8 mouse cellular contexts compared by ENCODE assay signal in the genomic region with DNA sequence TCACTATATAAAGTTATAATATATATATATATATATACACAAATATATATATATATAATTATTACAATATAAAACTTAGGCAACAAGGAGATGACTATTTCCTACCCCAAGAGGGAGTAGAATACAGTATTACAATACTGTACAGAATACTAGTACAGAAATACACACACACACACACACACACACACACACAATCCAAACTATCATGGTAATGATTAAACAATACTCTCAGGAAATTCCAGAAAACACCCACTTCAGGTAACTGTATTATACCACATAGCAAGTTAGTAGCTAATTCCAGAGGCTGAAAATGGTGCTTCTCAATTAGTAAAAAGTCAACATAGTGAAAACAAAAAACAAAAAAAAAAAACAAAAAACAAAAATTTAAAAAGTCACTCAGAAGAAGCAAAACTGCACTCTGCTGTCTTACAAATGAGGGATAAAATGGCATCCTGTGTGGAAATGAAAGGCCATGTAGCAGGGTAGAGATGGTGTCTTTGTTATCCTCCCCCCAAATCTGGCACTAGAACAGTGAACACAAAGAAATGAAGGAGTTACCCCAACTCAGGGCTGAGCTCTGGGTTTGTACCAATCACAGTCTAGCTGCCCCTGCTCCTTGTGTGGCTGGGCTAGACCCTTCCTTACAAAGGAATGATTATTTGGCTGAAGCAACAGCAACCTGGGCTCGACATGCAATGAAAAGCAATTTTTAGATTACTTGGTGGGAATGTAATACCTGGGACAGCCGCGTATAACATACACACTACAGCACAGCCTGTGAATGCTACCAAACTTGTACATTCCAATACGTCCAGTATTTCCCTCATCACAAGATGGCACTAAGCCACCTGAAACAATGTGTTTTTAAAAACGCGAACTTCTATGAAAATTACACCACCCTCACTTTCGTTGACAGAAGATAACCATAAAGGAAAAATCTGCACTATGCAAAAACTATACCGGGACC. TPM values are rescaled to one million over a fixed set of nuclear protein-coding genes. Genes with fewer than 3 reads are reported as not detected.
DNase-seq lines count a peak whose midpoint lies in the region; ATAC-seq lines count a peak whose summit lies in the region.

No protein-coding gene starts in this region.

- H3K27ac ChIP-seq in forebrain, embryonic 13.5 days: no peak overlapping the region
- peak overlapping the region; percentile 47 for H3K27ac ChIP-seq in kidney, embryonic 16.5 days (ENCODE audit: low read length)
- no peak overlapping the region for H3K27ac ChIP-seq in midbrain, embryonic 13.5 days

- peak overlapping the region; percentile 79 for H3K9ac ChIP-seq in forebrain, embryonic 13.5 days
- peak overlapping the region; percentile 92 for H3K9ac ChIP-seq in kidney, embryonic 16.5 days (replicated peaks; ENCODE audit: low read length)
- H3K9ac ChIP-seq in midbrain, embryonic 13.5 days (replicated peaks): peak overlapping the region; percentile 76

- peaks cover 9% of the 10 kb centered on the region; the same call in 1 of the 2 replicates for H3K4me1 ChIP-seq in forebrain, embryonic 13.5 days
- peaks cover 20% of the 10 kb centered on the region for H3K4me1 ChIP-seq in kidney, embryonic 16.5 days (ENCODE audit: insufficient read depth, low read length)
- peaks cover 11% of the 10 kb centered on the region; the same call in 1 of the 2 replicates for H3K4me1 ChIP-seq in midbrain, embryonic 13.5 days (replicated peaks)

- H3K9me3 ChIP-seq in forebrain, embryonic 13.5 days (replicated peaks): no peaks in the 10 kb centered on the region
- no peaks in the 10 kb centered on the region for H3K9me3 ChIP-seq in kidney, embryonic 16.5 days (ENCODE audit: low read length)
- no peaks in the 10 kb centered on the region for H3K9me3 ChIP-seq in midbrain, embryonic 13.5 days

- DNase-seq in layer of hippocampus, postnatal 10 days (ENCODE audit: low spot score in 2 of 2): peak; percentile 6 to 12
- no peak for DNase-seq in layer of hippocampus, postnatal 36 days
- DNase-seq in MEL-GATA-1-ER (ENCODE audit: extremely low read depth, low read depth): peak; percentile 33
- DNase-seq in ovary, postnatal 14 days (ENCODE audit: low spot score): no peak
- no peak for DNase-seq in thymus, postnatal 25 days

- H3K4me2 ChIP-seq in forebrain, embryonic 13.5 days: peak overlapping the region; percentile 86
- H3K4me2 ChIP-seq in kidney, embryonic 16.5 days (replicated peaks; ENCODE audit: low read depth, low read length): peak overlapping the region; percentile 73
- peak overlapping the region; percentile 86 for H3K4me2 ChIP-seq in midbrain, embryonic 13.5 days (replicated peaks)

- no peaks in the 10 kb centered on the region for H3K27me3 ChIP-seq in forebrain, embryonic 13.5 days
- no peaks in the 10 kb centered on the region for H3K27me3 ChIP-seq in kidney, embryonic 16.5 days (ENCODE audit: insufficient read depth, low read length)
- H3K27me3 ChIP-seq in midbrain, embryonic 13.5 days: no peaks in the 10 kb centered on the region

- H3K36me3 ChIP-seq in forebrain, embryonic 13.5 days (ENCODE audit: poor library complexity, severe bottlenecking): no peaks in the 10 kb centered on the region
- no peaks in the 10 kb centered on the region for H3K36me3 ChIP-seq in kidney, embryonic 16.5 days (ENCODE audit: insufficient read depth, low read length)
- no peaks in the 10 kb centered on the region for H3K36me3 ChIP-seq in midbrain, embryonic 13.5 days

- 11% methylated on average over 8 of the region's 8 CpGs for WGBS in forebrain, embryonic 13.5 days
- 8% methylated on average over 8 of the region's 8 CpGs for WGBS in kidney, embryonic 16.5 days
- 16% methylated on average over 8 of the region's 8 CpGs for WGBS in midbrain, embryonic 13.5 days

- ATAC-seq in forebrain, embryonic 13.5 days: 0 out of 2 replicates have a peak, but pooled peaks have one; percentile 19
- ATAC-seq in kidney, embryonic 16.5 days (ENCODE audit: low FRiP score, low TSS enrichment): peak; percentile 20; the same call in 1 of the 2 replicates
- no peak for ATAC-seq in midbrain, embryonic 13.5 days

- peak overlapping the region; percentile 89 for H3K4me3 ChIP-seq in forebrain, embryonic 13.5 days
- H3K4me3 ChIP-seq in kidney, embryonic 16.5 days (ENCODE audit: low read length): peak overlapping the region; percentile 97
- peak overlapping the region; percentile 87 for H3K4me3 ChIP-seq in midbrain, embryonic 13.5 days (replicated peaks)

RNA-seq across cellular contexts. Expression of a gene that starts 1.2 kb away (rescaled TPM):
- 10 to 100 TPM; 84.0 to 84.4 TPM for total RNA-seq in layer of hippocampus, postnatal 10 days (2021)
- 10 to 100 TPM; 67.2 to 68.5 TPM for total RNA-seq in layer of hippocampus, postnatal 36 days (2021)
- 32.6 and 35.2 TPM in 2 replicates for polyA plus RNA-seq in forebrain, embryonic 13.5 days (2015; fragmentation: Nextera tagmentation; extraction: Ambion mirVana)
- polyA plus RNA-seq in kidney, embryonic 16.5 days (2015; fragmentation: Nextera tagmentation; extraction: Ambion mirVana): 96.6 and 97.2 TPM in 2 replicates
- 44.4 and 45.7 TPM in 2 replicates for polyA plus RNA-seq in midbrain, embryonic 13.5 days (2015; fragmentation: Nextera tagmentation; extraction: Ambion mirVana)

RNA-seq across cellular contexts. Expression of a gene that starts 41.0 kb away (rescaled TPM):
- not detected for total RNA-seq in layer of hippocampus, postnatal 10 days (2021)
- not detected for total RNA-seq in layer of hippocampus, postnatal 36 days (2021)
- polyA plus RNA-seq in forebrain, embryonic 13.5 days (2015; fragmentation: Nextera tagmentation; extraction: Ambion mirVana): not detected in 2 replicates
- not detected in 2 replicates for polyA plus RNA-seq in kidney, embryonic 16.5 days (2015; fragmentation: Nextera tagmentation; extraction: Ambion mirVana)
- not detected in 2 replicates for polyA plus RNA-seq in midbrain, embryonic 13.5 days (2015; fragmentation: Nextera tagmentation; extraction: Ambion mirVana)

Comparison
In these comparisons a context has a peak if more than half of its experiments do, and no peak if none do; other contexts are left out.
1. DNase-seq: peak in layer of hippocampus, postnatal 10 days (2 of 2) and MEL-GATA-1-ER (single experiment); none in layer of hippocampus, postnatal 36 days (0 of 2), ovary, postnatal 14 days (single experiment) and thymus, postnatal 25 days (single experiment).
2. Peak in every context shown above with its lines, with median percentiles within 50 percentile points of each other: H3K4me2 ChIP-seq, H3K4me3 ChIP-seq and H3K9ac ChIP-seq.